Mouse (Mus musculus): Measurements from ENCODE around the gene Ehd3. TPM values are rescaled to one million over a fixed set of nuclear protein-coding genes. Genes with fewer than 3 reads are reported as not detected.

Ehd3 gene
- polyA plus RNA-seq, 1 experiment = 7.7 TPM

- no peak overlapping the region for H3K4me3 ChIP-seq (replicated peaks; ENCODE audit: control insufficient read depth, low read depth, low read length)
- peaks cover 2% of the 10 kb centered on the region; the same call in 1 of the 2 replicates for H3K4me1 ChIP-seq (ENCODE audit: control insufficient read depth, insufficient read depth, low read length)
- H3K27ac ChIP-seq (ENCODE audit: control insufficient read depth, insufficient read depth, low read depth, low read length, poor library complexity) = no peak overlapping the region
- 63% methylated on average over 4 of the region's 4 CpGs for WGBS
- TF ChIP-seq CTCF (IDR thresholded peaks at IDR 0.05; ENCODE audit: control insufficient read depth, insufficient read depth, low read length) (no peak), POLR2A (IDR thresholded peaks at IDR 0.05; ENCODE audit: borderline replicate concordance, control insufficient read depth, low read depth, low read length) (no peak)
Measured at GRCm38 (mm10) chr17:73818936-73819335, 15.0 kb downstream of the Ehd3 start.

- H3K4me1 ChIP-seq (ENCODE audit: control insufficient read depth, insufficient read depth, low read length) = no peaks in the 10 kb centered on the region
- WGBS = 74% methylated on average over 4 of the region's 4 CpGs
- no peak overlapping the region for H3K4me3 ChIP-seq (replicated peaks; ENCODE audit: control insufficient read depth, low read depth, low read length)
- no peak overlapping the region for H3K27ac ChIP-seq (ENCODE audit: control insufficient read depth, insufficient read depth, low read depth, low read length, poor library complexity)
- TF ChIP-seq POLR2A (IDR thresholded peaks at IDR 0.05; ENCODE audit: borderline replicate concordance, control insufficient read depth, low read depth, low read length) = no peak
- no peak for TF ChIP-seq CTCF (IDR thresholded peaks at IDR 0.05; ENCODE audit: control insufficient read depth, insufficient read depth, low read length)
Measured at GRCm38 (mm10) chr17:73820726-73821125, 16.8 kb downstream of the Ehd3 start.

- WGBS = 44% methylated on average over 4 of the region's 4 CpGs
- TF ChIP-seq CTCF (IDR thresholded peaks at IDR 0.05; ENCODE audit: control insufficient read depth, insufficient read depth, low read length) = no peak
- no peak for TF ChIP-seq POLR2A (IDR thresholded peaks at IDR 0.05; ENCODE audit: borderline replicate concordance, control insufficient read depth, low read depth, low read length)
- Histone ChIP-seq H3K4me1 (ENCODE audit: control insufficient read depth, insufficient read depth, low read length) (no peaks in the 10 kb centered on the region), H3K27ac (ENCODE audit: control insufficient read depth, insufficient read depth, low read depth, low read length, poor library complexity) (no peak overlapping the region), H3K4me3 (replicated peaks; ENCODE audit: control insufficient read depth, low read depth, low read length) (no peak overlapping the region)
Measured at GRCm38 (mm10) chr17:73822255-73822654, 18.3 kb downstream of the Ehd3 start.

GRCm38 (mm10) chr17:73823121-73824021 lies 19.4 kb downstream of the Ehd3 start:
- Histone ChIP-seq H3K4me3 (replicated peaks; ENCODE audit: control insufficient read depth, low read depth, low read length) (no peak overlapping the region), H3K4me1 (ENCODE audit: control insufficient read depth, insufficient read depth, low read length) (no peaks in the 10 kb centered on the region), H3K27ac (ENCODE audit: control insufficient read depth, insufficient read depth, low read depth, low read length, poor library complexity) (no peak overlapping the region)
- TF ChIP-seq POLR2A (IDR thresholded peaks at IDR 0.05; ENCODE audit: borderline replicate concordance, control insufficient read depth, low read depth, low read length) (no peak), CTCF (IDR thresholded peaks at IDR 0.05; ENCODE audit: control insufficient read depth, insufficient read depth, low read length) (no peak)
- 82% methylated on average over 17 of the region's 17 CpGs for whole genome bisulfite sequencing

- WGBS = 83% methylated on average over 6 of the region's 6 CpGs
- Histone ChIP-seq H3K4me1 (ENCODE audit: control insufficient read depth, insufficient read depth, low read length) (no peaks in the 10 kb centered on the region), H3K27ac (ENCODE audit: control insufficient read depth, insufficient read depth, low read depth, low read length, poor library complexity) (no peak overlapping the region), H3K4me3 (replicated peaks; ENCODE audit: control insufficient read depth, low read depth, low read length) (no peak overlapping the region)
- no peak for TF ChIP-seq CTCF (IDR thresholded peaks at IDR 0.05; ENCODE audit: control insufficient read depth, insufficient read depth, low read length)
- no peak for TF ChIP-seq POLR2A (IDR thresholded peaks at IDR 0.05; ENCODE audit: borderline replicate concordance, control insufficient read depth, low read depth, low read length)
Measured at GRCm38 (mm10) chr17:73824022-73824340, 20.0 kb downstream of the Ehd3 start.

- WGBS = 69% methylated on average over 6 of the region's 6 CpGs
- TF ChIP-seq CTCF (IDR thresholded peaks at IDR 0.05; ENCODE audit: control insufficient read depth, insufficient read depth, low read length) (no peak), POLR2A (IDR thresholded peaks at IDR 0.05; ENCODE audit: borderline replicate concordance, control insufficient read depth, low read depth, low read length) (no peak)
- no peak overlapping the region for H3K4me3 ChIP-seq (replicated peaks; ENCODE audit: control insufficient read depth, low read depth, low read length)
- no peaks in the 10 kb centered on the region for H3K4me1 ChIP-seq (ENCODE audit: control insufficient read depth, insufficient read depth, low read length)
- H3K27ac ChIP-seq (ENCODE audit: control insufficient read depth, insufficient read depth, low read depth, low read length, poor library complexity) = no peak overlapping the region
Measured at GRCm38 (mm10) chr17:73826106-73826505, 22.2 kb downstream of the Ehd3 start.

- 91% methylated on average over 11 of the region's 11 CpGs for WGBS
- H3K4me1 ChIP-seq (ENCODE audit: control insufficient read depth, insufficient read depth, low read length) = no peaks in the 10 kb centered on the region
- TF ChIP-seq CTCF (IDR thresholded peaks at IDR 0.05; ENCODE audit: control insufficient read depth, insufficient read depth, low read length) (no peak), POLR2A (IDR thresholded peaks at IDR 0.05; ENCODE audit: borderline replicate concordance, control insufficient read depth, low read depth, low read length) (no peak)
- H3K27ac ChIP-seq (ENCODE audit: control insufficient read depth, insufficient read depth, low read depth, low read length, poor library complexity) = no peak overlapping the region
- no peak overlapping the region for H3K4me3 ChIP-seq (replicated peaks; ENCODE audit: control insufficient read depth, low read depth, low read length)
Measured at GRCm38 (mm10) chr17:73827446-73827845, 23.5 kb downstream of the Ehd3 start.

GRCm38 (mm10) chr17:73830511-73830910 lies 26.6 kb downstream of the Ehd3 start:
- H3K27ac ChIP-seq (ENCODE audit: control insufficient read depth, insufficient read depth, low read depth, low read length, poor library complexity) = no peak overlapping the region
- H3K4me3 ChIP-seq (replicated peaks; ENCODE audit: control insufficient read depth, low read depth, low read length) = no peak overlapping the region
- H3K4me1 ChIP-seq (ENCODE audit: control insufficient read depth, insufficient read depth, low read length) = no peaks in the 10 kb centered on the region
- WGBS = 91% methylated on average over 1 of the region's 1 CpGs
- TF ChIP-seq CTCF (IDR thresholded peaks at IDR 0.05; ENCODE audit: control insufficient read depth, insufficient read depth, low read length) = no peak
- TF ChIP-seq POLR2A (IDR thresholded peaks at IDR 0.05; ENCODE audit: borderline replicate concordance, control insufficient read depth, low read depth, low read length) = no peak

Measured in bone marrow, adult 2 months (tissue).